Mouse (Mus musculus) cerebellum, adult 9-10 months (tissue): ENCODE measurements at regions not wholly inside any gene's neighbourhood (a gene's known extent, or its start where the extent isn't known, plus 50 kb on each side); places are given as distances from the start of the nearest gene placed in this dataset.

Experiments used
- DNase-seq: peaks from one replicate; pipeline ENCODE4 v3.0.0; 2022

DNA sequence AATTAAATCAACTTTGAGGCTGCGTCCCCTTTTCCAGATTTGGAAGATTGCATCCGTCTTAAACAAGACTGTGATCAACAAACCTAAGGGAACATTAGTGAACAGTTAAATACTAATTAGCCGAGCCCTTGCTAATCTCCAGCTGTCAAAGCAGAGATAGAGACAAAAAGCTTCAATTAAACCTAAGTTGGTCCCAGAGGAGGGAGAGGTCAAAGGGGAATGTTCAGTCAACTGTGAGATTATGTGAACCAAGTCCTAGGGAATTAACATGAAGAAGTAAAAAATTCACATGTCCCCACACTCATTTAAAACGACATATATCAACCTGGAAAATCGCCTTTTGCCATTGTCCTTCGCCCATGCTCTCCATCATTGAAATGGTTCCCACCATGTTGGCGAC lies 59.7 kb upstream of the Tbx20 start:
- DNase-seq = no peak

DNA sequence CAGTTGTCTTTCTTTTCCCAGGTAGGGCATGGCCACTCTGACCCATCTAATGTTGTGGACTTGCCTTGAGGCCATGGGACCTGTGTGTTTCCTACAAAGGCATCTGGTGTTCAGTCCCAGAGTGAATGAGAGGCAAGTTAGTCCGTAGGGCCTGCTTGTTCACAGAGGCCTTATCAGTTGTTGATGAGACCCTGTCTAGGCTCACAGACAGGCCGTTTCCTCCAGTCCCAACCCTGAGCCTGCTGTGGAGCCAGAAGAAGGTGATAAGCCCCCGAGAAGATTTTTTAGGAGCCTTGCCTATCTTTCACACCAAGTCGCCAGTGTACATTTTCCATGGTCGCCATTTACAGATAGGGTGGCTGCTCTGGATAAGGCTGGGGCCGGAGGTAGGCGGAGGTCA lies 74.1 kb upstream of the Tbx20 start:
- no peak for DNase-seq

DNA sequence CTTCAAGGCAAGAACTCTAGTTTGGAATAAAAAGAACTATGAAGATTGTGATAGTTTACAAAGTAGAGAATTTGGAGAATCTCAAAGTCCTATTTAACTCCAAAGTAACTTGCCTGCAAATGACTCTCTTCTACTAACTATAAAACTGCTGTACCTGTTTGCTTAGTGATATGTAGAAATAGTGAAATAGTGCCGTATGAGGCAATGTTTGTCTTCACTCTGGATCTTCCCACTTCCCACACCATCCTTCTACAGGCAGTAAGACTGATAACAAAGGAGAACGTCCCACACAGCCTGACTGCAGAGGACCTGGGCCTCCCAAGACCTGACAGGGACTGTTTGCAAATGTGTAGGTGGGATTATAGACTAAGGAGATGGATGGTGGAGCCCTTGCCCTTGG lies 85.4 kb upstream of the Tbx20 start:
- no peak for DNase-seq

DNA sequence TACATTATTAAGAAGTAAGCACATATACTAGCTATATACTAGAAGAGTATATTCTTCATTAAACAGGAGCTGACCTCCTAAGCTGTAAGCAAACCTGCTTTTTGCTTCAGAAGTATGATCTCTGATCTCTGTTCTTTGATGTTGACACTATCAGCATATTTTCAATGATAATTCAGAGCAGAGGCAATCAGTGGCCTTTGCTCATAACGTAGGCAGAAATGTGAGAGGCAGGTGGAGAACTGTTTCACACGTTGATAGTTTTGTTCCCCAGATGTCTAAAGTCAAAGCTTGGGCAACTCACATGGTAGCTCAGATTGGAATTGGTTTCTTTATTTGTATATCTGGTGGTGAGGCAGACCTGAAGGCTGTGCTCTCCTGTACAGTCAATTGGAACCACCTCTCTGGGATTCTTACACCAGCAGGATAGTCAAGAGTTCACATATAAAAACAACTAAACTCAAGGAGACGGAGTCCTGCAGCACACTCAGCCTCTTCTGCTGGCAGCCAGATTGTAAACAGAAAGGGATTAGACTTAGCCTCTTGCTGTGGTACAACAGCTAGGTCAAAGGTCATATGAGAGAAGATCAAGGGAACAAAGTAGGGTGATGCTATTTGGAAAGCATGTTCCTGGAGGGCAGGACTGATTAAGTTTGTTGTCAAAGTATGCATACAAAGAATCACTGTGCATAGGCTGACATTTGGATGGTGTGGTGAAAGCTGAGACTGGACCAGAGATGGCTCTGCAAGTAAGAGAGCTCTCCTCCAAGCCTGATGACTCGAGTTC lies 92.5 kb upstream of the Tbx20 start:
- DNase-seq = no peak

DNA sequence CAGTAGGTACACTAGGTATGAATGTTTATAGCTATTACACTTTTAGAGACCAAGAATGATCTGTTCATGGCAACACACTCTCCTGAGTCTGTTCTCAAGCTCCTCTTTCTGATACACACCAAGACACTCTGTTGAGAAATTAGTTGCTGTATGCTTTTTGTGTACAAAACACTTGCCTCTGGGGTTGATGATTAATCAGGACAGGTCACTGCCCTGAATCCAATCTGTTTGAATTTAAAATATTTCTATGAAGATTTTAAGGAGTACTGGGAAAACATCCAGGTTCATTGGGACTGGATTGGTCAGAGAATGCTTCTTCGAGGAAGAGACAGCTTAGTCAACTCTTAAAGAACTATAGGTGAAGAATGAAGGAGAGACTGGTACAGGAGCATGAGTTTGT lies 94.6 kb upstream of the Tbx20 start:
- DNase-seq = no peak

DNA sequence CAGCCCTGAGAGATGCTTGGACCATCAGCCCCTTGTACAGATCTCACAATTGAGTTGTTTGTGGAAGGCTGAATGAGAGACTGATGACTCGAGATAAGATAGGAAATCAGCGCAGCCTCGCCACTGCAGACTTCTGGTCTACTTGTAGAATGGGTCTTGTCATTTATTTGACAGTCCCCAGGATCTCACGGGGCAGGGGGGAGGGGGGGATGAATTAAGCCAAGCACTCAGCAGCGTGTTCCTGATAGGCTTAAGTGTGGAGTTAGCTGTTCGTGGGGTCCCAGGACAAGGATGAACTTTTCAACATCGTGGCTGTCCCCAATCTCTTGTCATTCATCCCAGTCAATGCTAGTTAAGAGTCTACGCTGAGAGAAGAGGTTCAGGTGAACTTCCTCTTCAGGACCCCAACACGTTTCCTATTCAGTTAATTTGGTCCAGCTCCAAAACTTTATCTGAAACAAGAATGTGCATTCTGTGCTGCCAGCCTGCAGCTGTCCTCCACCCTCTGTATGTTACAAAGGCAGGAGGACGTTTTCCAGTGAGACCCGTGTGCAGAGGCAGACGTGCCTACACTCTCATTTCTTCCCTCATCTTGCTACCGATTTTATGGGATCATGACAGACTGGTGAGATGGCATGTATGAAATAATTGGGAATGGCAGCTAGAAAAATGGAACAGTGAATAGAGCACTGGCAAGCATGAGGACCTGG lies 100.5 kb upstream of the Tbx20 start:
- DNase-seq = no peak

DNA sequence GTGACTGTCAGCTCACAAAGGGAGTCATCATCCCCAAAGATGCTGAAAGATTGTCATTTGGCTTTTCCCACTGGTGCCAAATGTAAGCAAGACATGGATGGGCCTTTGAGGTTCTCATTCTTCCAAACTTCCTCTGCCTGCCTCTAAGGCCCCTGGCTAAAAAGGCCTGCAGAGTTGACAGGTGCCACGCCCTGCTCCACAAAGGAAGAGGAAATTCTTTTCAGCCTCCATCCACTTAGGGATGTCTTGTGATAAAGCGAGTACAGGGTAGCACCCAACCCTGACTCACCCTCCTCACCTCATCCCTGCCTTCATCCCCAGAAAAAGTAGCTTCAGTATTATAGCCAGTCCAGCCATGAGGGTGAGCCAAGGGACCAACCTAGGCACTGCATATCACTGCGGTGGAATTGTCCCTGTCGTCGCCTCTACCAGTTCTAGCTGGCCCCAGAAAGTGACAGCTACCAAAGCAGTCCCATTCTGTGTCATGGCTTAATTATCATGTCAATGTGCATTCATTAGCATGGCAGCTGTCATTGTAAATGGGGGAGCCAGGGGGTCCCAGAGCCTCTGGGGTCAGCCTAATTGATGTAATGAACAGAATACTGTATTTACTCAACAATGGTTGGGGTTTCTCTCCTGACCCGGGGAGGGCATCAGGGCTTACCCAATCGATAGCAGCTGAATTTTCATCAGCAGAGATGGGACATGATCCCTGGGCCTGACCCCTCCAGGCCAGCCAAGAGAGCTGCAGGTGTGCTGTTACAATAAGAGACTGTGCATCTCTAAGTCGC lies 104.5 kb upstream of the Tbx20 start:
- no peak for DNase-seq

DNA sequence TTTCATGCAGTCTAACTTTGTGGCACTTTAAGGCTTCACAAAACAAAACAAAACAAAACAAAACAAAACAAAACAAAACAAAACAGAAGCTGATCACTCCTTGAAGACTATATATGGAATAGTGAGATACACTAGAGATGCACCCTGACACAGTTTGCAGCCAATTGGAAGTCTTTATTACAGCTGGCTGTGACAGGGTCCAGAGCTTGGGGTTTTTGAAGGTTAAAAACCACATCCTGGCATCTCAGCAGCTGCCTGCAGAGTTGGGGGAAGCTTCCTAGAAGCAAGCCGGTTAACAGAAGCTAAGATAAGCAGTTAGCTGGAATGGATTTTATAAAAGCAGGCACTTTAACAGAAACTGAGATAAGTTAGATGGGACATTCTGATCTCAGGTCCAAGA lies 105.6 kb upstream of the Tbx20 start:
- DNase-seq = no peak

DNA sequence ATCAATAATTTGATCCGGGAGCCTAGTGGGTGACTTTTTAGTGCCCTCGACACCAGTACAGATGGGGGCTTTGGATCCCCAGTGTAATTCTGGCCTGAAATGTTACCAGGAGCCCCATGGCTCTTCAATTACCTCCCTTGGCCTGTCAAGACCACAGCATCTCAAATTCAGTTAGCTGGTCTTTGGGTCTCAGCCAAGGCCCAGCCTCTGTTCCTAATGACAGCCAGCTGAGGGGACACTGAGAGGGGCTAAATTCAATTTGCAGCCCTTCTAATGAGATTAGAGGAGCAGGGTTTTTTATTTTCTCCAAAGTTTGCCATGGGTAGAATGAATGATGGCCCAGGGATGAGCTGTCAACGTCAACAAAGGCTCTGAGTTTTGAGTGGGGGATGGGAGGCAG lies 109.9 kb upstream of the Tbx20 start:
- no peak for DNase-seq

DNA sequence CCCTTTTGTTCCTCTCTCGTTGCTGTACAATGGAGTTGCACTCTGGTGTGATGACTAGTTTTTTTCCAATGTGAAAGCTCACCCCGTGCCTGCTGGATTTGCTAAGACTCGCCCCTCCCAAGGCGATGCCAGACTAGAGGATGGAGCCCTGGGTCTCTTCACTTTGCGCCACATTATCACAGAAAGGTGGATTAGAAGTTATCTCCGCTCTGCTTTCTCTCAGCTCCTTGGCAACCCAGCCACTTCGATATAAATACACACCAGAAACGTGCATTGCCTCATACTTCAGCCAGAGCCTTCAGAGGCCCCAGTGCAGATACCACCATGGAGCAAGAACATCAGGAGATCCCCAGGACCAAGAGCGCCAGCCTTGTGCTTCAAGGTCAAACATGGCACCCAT lies 114.2 kb upstream of the Tbx20 start:
- no peak for DNase-seq

DNA sequence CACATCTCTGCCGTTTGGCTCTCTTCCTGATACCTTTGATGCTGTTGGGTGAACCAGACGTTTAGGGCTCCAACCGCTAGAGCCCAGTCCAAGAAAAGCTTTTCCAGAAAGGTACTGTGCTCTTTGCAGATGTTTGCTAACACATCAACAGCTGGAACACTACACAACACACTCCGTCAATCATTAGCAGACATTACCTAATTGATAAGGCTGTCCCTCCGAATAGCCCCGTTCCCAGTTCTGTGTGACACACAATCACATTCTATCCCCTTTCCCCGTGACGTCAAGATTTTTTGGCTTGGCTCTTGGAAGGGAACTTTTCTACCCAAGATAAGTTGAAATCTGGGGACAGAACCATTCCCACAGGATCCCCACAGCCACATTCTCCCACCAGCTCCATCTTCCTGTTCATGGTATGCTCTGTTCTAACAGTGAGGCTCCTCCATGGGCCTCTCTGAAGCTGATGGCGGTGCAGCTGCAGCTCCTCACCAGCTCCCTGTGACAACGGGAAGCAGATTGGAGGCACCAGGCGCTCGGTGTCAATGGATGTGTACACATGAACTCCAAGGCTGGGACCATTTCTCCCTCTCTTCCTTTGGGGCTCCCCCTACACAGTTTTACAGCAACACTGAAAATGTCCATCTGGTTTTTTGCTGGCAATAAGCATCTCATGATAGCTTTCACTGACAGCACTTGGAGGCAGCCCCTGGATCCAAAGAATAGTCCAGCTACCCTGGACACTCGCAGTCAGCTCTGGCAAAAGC lies 122.6 kb upstream of the Tbx20 start:
- DNase-seq = no peak

DNA sequence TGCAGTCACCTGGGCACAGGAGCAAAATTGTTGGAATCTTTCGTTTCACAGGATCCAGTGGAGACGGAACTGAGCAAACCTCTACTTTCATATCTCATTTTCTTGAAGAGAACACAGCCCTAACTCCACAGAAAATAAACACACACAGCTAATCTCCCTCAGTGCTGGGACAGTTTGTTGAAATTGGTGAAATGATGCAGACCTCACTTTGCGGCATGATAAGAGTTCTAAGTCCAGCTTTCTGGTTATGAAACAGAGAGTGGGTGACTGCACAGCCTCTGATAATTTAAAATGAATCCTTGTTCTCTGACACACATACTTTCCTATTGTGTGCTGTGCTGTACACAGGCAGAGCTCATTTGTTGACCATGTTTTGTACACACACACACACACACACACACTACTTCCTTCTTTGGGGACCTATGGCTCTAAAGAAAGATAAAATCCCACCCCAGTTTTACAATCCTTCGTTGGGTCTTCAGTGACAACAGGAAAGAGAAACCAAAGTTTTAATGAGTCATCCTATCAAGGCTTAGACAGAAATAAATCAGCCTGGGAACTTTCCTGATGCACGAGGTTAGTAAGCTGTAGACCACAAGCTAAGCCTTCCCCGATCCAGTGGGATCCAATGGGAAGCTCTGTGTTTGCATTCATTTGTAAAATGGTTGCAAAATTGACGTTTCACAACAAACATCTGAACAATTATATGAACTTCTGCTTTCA lies 125.3 kb upstream of the Tbx20 start:
- DNase-seq = no peak

DNA sequence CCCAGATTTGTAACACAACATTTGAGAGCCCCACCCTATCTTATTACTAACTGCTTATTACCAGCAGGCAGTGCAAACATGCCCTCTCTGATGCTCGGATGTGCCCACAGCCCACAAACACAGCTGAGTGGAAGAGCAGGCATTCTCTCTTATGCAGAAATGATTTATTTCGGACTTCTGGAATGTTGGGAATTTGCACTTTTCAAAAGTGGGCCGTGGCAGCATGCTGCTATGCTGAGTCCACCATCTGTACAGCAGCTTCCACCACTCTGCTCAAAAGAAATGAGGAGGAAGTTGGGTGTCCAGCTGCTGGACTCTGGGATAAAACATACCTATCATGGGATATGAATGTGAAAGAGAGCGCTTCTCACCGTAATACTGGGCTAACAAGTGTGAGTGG lies 129.6 kb upstream of the Tbx20 start:
- no peak for DNase-seq

DNA sequence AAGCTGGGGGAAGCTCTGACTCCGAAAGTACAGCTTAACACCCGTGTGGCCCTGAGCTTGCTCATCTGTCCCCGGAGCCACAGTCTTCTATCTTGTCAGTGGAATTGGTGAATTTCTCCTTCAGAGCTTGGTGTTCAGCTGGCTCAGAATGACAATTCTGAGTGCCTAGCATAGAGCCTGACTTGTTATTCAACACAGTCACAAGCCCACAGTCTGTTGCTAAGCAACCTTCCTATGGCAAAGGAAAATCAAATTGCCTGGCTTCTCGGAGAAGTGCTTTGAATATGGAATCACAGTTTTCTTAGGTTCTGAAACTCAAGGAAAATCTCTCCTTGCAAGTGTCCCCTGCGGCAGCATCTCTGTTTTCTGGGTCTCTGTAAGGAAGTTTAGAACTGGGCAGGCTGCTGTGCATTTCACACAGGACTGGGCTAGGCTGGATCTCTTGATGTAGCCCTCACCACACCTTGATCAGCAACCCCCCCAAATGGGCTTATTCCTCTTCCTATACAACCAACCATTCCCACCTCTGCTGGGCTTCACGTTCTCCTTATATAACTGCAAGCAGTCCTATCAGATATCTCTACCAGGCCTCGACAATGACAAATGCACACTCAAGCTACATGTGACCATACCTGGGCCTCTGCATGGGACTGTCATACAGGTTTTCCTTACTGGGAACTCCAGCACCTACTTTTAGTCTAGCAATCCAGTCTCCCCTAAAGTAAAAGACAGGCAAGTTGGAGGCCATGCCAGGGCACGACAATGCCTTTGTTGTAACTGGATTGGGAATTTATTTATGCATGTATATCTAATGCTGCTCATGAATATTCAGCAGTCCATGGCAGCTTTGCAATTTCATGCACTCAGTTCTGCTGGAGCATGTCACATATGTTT lies 135.2 kb upstream of the Tbx20 start:
- no peak for DNase-seq

DNA sequence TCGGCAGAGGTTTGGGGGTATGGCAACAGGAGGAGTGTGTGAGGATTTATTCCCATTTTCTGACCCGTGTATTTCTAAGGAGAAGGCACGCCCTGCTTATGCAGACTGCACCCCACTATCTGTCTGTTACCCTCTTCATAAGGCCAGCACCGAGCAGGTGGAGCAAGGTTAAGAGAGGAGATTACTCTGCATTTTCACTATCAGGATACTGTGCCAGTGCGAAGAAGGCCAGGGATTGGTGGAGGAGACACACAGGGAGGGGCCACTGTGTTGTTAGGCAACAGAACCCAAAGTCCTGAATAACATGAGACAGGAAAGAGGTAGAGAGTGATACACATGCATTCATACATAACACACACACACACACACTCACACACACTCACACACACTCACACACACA lies 136.6 kb upstream of the Tbx20 start:
- no peak for DNase-seq

DNA sequence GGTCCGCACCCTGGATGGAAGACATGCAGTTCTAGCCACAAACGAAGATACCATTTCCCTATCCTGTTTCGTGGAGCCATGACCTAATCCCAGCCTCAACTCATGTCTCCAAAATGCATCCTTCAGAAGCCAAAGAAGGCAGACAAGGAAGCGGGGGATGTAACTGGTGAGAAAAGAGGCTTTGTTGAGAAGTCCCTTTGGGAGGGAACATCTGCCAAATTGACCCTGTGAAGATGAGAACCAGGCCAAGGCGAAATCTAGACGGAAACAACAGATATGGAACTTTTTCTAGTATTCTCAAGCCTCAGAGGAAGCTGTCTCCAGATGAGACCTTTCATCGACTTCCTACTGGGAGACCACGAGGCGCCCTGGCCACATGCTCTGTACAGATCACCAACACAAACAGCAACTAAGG lies 145.9 kb upstream of the Tbx20 start:
- no peak for DNase-seq

DNA sequence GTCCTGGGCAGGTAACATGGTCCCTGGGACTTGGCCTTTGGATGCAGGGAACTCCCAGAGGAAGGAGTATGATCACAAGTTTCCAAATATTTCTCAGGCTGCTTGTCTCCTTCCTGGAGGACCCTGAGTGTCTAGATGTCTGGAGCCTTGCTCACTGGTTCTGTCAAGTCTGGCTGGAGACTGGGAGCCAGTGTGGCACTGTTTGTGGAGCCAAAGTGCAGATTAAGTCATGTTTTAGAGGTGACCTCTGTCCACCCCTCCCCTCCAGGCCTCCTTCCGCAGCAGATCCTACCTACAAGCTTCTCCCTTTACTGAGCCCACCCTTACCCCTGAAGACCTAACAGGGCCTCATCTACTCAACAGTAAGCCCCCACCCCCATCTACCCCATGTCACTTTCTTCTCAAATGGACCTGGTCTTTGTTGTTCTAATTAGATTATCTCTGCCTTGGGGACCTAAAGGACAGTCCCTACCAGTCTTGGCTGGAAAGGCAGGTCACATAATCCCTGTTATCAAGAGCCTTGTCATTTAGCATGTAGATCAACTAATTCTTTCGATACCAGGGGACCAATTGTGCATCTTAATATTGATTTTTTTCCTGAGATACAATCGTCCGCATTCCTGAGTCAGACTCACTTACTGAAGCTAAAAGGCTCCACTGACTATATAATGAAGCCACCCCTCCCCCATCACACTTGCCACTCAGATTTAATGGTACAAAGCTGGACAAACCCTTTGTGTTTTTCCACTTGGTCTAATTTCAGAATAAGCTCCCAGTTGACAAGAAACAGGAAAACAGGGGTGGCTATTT lies 148.2 kb upstream of the Tbx20 start:
- DNase-seq = no peak

DNA sequence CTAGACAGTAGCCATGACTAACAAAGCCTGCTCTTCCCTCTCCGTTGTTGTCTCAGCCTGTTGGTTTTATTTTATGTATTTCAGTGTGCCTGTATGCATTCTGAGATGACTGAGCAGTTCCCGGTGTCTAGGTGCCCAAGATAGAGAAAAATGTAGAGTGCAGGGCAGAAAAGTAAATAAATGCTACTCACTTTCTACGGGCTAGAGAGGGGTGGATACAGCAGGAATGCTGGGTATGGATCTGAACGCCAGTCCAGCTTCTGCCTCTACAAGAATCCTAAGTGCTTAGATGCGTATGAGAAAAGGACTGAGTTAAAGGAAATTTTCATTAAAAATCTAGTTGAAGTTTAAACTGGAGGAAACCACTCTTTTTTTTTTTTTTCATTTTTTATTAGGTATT lies 149.4 kb upstream of the Tbx20 start:
- no peak for DNase-seq

DNA sequence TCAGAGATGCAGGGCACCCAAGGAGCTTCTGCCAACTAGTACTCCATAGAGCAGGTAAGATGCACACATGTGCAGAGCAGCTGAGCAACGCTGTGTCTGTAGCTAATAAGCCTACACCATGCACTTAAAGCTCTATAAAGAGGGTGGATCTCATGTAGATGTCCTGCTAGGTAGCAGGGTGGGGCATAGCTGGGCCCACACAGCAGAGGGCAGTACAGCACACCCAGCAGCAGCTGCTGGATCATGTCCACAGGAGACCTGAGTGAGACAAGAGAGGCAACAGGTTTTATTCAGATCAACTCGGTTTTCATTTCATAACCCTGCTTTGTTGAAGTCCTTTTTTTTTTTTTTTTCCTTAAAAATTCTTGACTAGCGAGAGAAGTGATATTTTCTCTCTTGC lies 151.5 kb upstream of the Gm10181 start:
- DNase-seq = no peak

DNA sequence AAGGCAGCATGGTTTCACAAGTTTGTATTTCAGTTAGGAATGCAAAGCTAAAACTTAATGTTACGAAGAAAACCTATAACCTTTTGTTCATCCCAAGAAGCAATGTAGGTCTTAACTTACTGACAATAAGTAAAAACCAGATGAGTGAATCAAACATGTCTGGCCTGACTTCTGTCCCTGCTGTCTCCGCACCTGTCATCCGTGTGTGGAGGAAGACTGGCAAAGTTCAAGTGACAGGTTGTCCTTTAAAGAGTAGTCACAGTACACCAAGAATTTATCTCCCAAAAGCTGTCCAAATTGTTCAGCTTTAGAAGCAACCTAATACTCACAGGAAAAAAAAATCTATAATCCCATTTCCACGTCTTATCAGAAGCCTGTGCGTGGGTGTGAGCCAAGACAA lies 146.3 kb upstream of the Gm10181 start:
- no peak for DNase-seq

DNA sequence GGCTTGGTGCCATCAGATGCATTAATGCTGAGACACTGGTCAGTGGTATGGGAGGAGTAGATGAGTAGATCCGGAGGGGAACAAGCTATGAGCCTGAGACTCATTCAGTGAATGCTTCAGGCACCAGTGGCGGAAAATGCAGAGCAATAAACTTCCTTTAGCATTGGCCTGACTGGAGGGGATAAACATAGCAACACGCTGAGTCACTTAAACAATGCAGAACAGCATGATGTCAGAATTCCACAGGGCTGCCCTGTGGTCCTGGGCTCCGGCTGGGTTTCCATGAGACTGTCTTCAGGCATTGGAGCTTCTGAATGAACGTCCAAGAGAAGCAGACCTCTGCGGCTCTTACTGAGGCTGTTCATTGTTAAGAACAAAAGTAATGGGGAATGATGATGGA lies 145.4 kb upstream of the Gm10181 start:
- no peak for DNase-seq
